Mouse (Mus musculus) heart, embryonic 14.5 days (tissue): ENCODE measurements around the gene Sec63. TPM values are rescaled to one million over a fixed set of nuclear protein-coding genes. Genes with fewer than 3 reads are reported as not detected.

ENCODE experiments used
- ATAC-seq: fragments of 200-750 bp; cut with Nextera tagmentation; 2 replicates; pipeline ENCODE4 v1.8.0; 2017; ENCODE audit warnings: low read depth, moderate TSS enrichment; ENCODE audit not compliant: insufficient number of reproducible peaks, insufficient read depth, low FRiP score
- H3K27ac ChIP-seq, 2 experiments: fragments of 200-500 bp in 1 of 2; fragments of 300-500 bp in 1 of 2; sonication (generic) in 1 of 2; replicated peaks in 1 of 2; 2 replicates each; pipeline ENCODE4 v1.5.1; 2012 to 2014; ENCODE audit warnings: low read depth in 2 of 2, low read length in 2 of 2, control low read depth in 1 of 2, mild to moderate bottlenecking in 1 of 2, mixed read lengths in 1 of 2; ENCODE audit not compliant: control insufficient read depth in 1 of 2, insufficient read depth in 1 of 2
- H3K27me3 ChIP-seq: fragments of 300-500 bp; sonication (generic); 2 replicates; pipeline ENCODE4 v1.6.1; 2014; ENCODE audit warnings: mild to moderate bottlenecking, low read length, control low read depth; ENCODE audit not compliant: control insufficient read depth, insufficient read depth
- H3K36me3 ChIP-seq: fragments of 300-500 bp; sonication (generic); 2 replicates; pipeline ENCODE4 v1.6.1; 2014; ENCODE audit warnings: mild to moderate bottlenecking, control low read depth, low read length, mixed read lengths; ENCODE audit not compliant: control insufficient read depth, insufficient read depth
- H3K4me1 ChIP-seq, 2 experiments: fragments of 200-500 bp in 1 of 2; fragments of 300-500 bp in 1 of 2; sonication (generic) in 1 of 2; 2 replicates each; pipeline ENCODE4 v1.6.1; 2012 to 2014; ENCODE audit warnings: low read length in 2 of 2, control low read depth in 1 of 2, mixed read lengths in 1 of 2; ENCODE audit not compliant: control insufficient read depth in 2 of 2, insufficient read depth in 2 of 2
- H3K4me2 ChIP-seq: fragments of 300-500 bp; sonication (generic); 2 replicates; pipeline ENCODE4 v1.6.1; 2014; ENCODE audit warnings: mild to moderate bottlenecking, low read length
- H3K4me3 ChIP-seq, 2 experiments: fragments of 200-500 bp in 1 of 2; fragments of 300-500 bp in 1 of 2; sonication (generic) in 1 of 2; 2 replicates each; pipeline ENCODE4 v1.5.1; 2012 to 2014; ENCODE audit warnings: low read length in 2 of 2, mild to moderate bottlenecking in 2 of 2, control low read depth in 1 of 2, low read depth in 1 of 2, moderate library complexity in 1 of 2; ENCODE audit not compliant: control insufficient read depth in 1 of 2, insufficient read depth in 1 of 2
- H3K9ac ChIP-seq: fragments of 300-500 bp; sonication (generic); 2 replicates; pipeline ENCODE4 v1.6.1; 2014; ENCODE audit warnings: mild to moderate bottlenecking, low read length
- H3K9me3 ChIP-seq: fragments of 300-500 bp; sonication (generic); 2 replicates; pipeline ENCODE4 v1.6.1; 2016; ENCODE audit warnings: low read length, control low read depth; ENCODE audit not compliant: control insufficient read depth
- WGBS: fragments of 180-500 bp; shearing (Covaris S2); extraction: QIAGEN DNeasy Blood & Tissue Kit; methylation state at CpG from one replicate; pipeline ENCODE4 v1.1.7; 2014; 5-methylcytosine and 5-hydroxymethylcytosine counted together
- polyA plus RNA-seq: library from polyadenylated mRNA; unstranded; fragments of >200 nt; fragmentation: Nextera tagmentation; extraction: Ambion mirVana; gene quantifications from 2 replicates; pipeline ENCODE4 v1.2.1, GENCODE M21; 2014

The Sec63 gene
- polyA plus RNA-seq, 1 experiment from 2014 or later, result 14.3 TPM

DNA sequence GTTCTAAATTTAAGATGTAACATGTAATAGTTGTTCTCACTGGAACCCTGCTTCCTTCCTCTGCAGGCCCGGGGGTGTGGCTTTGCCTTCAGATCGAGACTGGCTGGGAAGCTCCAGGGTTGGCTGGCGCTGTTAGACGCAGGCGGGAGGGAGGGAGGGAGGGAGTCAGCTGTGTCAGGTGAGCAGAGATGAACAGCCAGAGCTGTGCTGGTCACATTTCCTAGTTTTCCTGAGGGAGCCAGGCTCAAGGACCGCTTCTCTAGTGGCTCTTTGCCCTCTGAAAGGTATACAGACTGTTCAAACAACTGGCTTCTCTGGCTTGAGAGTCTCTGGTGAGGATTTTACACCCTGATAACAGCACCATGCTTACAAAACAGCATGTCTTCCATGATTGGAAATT is 69.1 kb downstream of the Sec63 start:
- H3K4me2 ChIP-seq, result no peak overlapping the region
- ATAC-seq, result no peak
- no peak overlapping the region for H3K27ac ChIP-seq
- H3K4me1 ChIP-seq, result no peaks in the 10 kb centered on the region
- H3K9me3 ChIP-seq, result no peaks in the 10 kb centered on the region
- H3K4me3 ChIP-seq, result no peak overlapping the region
- peaks cover 83% of the 10 kb centered on the region for H3K36me3 ChIP-seq
- H3K27me3 ChIP-seq, result no peaks in the 10 kb centered on the region
- no peak overlapping the region for H3K9ac ChIP-seq
- 74% methylated on average over 6 of the region's 6 CpGs for WGBS

GRCm38 (mm10) chr10:42832677-42833076 is 71.4 kb downstream of the Sec63 start:
- peaks cover 75% of the 10 kb centered on the region for H3K36me3 ChIP-seq
- H3K27ac ChIP-seq, result no peak overlapping the region
- H3K9me3 ChIP-seq, result no peaks in the 10 kb centered on the region
- 48% methylated on average over 4 of the region's 4 CpGs for WGBS
- no peak overlapping the region for H3K4me2 ChIP-seq
- no peak overlapping the region for H3K4me3 ChIP-seq
- no peak overlapping the region for H3K9ac ChIP-seq
- no peaks in the 10 kb centered on the region for H3K4me1 ChIP-seq
- H3K27me3 ChIP-seq, result no peaks in the 10 kb centered on the region
- ATAC-seq, result no peak

DNA sequence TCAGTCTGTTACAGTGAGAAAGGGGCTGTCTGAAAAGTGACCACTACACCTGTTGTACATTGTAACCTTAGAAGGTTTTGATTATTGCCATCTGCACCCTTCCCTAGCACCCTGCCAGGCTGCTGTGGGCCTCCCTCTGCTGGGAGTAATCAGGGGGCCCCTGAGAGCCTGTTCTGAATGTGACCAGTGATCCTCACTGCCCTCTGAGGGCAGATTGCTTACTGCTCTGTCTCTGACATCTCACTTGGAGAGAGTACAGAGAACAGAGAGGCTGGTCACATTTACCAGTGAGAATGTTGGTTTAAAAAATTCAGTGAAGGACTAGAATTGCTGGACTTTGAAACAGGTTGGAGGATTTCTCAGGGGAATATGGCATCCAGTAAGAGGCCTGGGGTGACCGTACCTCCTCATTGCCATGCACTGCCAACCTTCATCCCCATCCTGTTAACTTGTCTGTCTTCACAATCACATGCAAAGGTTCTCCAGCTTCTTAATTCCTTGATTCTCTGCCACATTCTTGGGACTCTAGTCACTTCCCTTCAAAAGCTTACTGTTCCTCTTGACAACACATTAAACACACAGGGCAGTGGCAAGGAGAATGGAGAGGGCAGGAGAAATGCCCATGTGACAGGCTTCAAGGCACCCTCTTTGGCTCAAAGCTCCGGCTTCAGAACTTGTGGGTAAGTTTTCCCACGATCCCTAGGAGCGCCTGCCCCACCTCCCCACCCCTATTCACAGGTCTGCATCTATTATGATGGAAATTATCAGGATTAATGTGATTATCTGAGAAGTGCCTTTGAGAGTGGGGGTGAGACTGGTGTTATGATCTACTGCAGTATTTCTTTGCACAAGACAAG is 72.8 kb downstream of the Sec63 start:
- 89% methylated on average over 4 of the region's 4 CpGs for WGBS
- ATAC-seq, result no peak
- no peaks in the 10 kb centered on the region for H3K4me1 ChIP-seq
- no peak overlapping the region for H3K27ac ChIP-seq
- H3K36me3 ChIP-seq, result peaks cover 61% of the 10 kb centered on the region
- H3K27me3 ChIP-seq, result no peaks in the 10 kb centered on the region
- H3K4me3 ChIP-seq, result no peak overlapping the region
- H3K9ac ChIP-seq, result no peak overlapping the region
- H3K9me3 ChIP-seq, result 0 out of 2 replicates have a peak, but pooled peaks cover 2% of the 10 kb centered on the region
- H3K4me2 ChIP-seq, result no peak overlapping the region

DNA sequence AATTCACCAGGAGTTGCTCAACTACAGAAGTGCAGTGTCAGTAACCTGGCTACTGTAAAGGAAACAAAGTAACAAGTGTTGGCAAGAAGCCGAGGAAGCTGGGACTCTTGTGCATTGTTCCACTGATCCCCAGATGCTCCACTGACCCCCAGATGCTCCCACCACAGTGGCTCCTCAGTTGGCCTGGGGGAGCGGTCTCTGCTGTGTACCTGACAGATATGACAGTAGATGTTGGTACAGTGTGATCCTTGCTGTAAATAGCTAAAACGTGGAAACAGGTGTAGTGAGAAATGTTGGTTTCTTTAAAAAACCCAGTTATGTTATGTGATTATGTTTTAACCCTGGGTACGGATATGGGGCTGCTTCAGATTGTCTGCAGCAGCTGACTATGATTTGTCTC is 76.8 kb downstream of the Sec63 start:
- 84% methylated on average over 4 of the region's 4 CpGs for WGBS
- Histone ChIP-seq H3K27me3 (no peaks in the 10 kb centered on the region), H3K36me3 (peaks cover 29% of the 10 kb centered on the region), H3K27ac (no peak overlapping the region), H3K4me1 (no peaks in the 10 kb centered on the region), H3K9me3 (peaks cover 7% of the 10 kb centered on the region; the same call in 1 of the 2 replicates), H3K9ac (no peak overlapping the region), H3K4me3 (no peak overlapping the region), H3K4me2 (no peak overlapping the region)
- no peak for ATAC-seq

- no peak overlapping the region for H3K27ac ChIP-seq
- no peaks in the 10 kb centered on the region for H3K4me1 ChIP-seq
- no peak overlapping the region for H3K9ac ChIP-seq
- no peak overlapping the region for H3K4me2 ChIP-seq
- H3K27me3 ChIP-seq, result no peaks in the 10 kb centered on the region
- WGBS, result 81% methylated on average over 2 of the region's 2 CpGs
- ATAC-seq, result no peak
- peaks cover 7% of the 10 kb centered on the region; the same call in 1 of the 2 replicates for H3K9me3 ChIP-seq
- H3K36me3 ChIP-seq, result peaks cover 24% of the 10 kb centered on the region
- no peak overlapping the region for H3K4me3 ChIP-seq
These were observed 77.4 kb downstream of the Sec63 start for GRCm38 (mm10) chr10:42838736-42839135.

DNA sequence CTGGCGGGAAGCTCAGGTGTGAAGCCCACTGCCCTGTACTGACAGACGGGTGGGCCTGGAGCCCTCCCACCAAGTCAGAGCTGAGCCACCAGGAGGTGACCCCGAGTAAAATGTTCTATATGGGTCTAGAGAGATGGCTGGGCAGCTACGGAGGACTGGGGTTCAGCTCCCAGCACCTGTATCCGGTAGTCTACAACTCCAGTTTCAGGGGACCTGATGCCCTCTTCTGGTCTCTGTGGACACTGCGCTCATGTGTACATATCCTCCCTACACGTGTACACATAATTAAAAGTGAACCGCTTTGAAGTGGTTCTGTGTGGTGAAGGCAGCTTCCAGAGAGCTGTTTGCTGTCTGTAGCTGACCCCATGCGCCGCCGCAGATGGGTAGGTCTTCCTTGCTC is 78.7 kb downstream of the Sec63 start:
- Histone ChIP-seq H3K4me3 (no peak overlapping the region), H3K9me3 (peaks cover 7% of the 10 kb centered on the region; the same call in 1 of the 2 replicates), H3K27me3 (no peaks in the 10 kb centered on the region), H3K9ac (no peak overlapping the region), H3K36me3 (peaks cover 11% of the 10 kb centered on the region), H3K4me1 (no peaks in the 10 kb centered on the region), H3K4me2 (no peak overlapping the region), H3K27ac (no peak overlapping the region)
- no peak for ATAC-seq
- WGBS, result 94% methylated on average over 11 of the region's 11 CpGs

GRCm38 (mm10) chr10:42841531-42842195 is 80.4 kb downstream of the Sec63 start:
- Histone ChIP-seq H3K9ac (no peak overlapping the region), H3K36me3 (peaks cover 7% of the 10 kb centered on the region), H3K27ac (no peak overlapping the region), H3K4me2 (no peak overlapping the region), H3K27me3 (no peaks in the 10 kb centered on the region), H3K9me3 (peaks cover 7% of the 10 kb centered on the region; the same call in 1 of the 2 replicates), H3K4me1 (no peaks in the 10 kb centered on the region), H3K4me3 (no peak overlapping the region)
- no peak for ATAC-seq
- WGBS, result 51% methylated on average over 16 of the region's 16 CpGs
